Mouse (Mus musculus): ENCODE results near the gene Egln2. TPM values are rescaled to one million over a fixed set of nuclear protein-coding genes. Genes with fewer than 3 reads are reported as not detected.

Egln2 gene
- total and polyA plus RNA-seq, 2 experiments from 2014 or later: 42.8 to 71.5 TPM

- H3K36me3 ChIP-seq (replicated peaks; ENCODE audit: control insufficient read depth, insufficient read depth, low read length): peaks cover 38% of the 10 kb centered on the region
Measured at GRCm38 (mm10) chr7:27174496-27174895, 7.9 kb upstream of the Egln2 start.

DNA sequence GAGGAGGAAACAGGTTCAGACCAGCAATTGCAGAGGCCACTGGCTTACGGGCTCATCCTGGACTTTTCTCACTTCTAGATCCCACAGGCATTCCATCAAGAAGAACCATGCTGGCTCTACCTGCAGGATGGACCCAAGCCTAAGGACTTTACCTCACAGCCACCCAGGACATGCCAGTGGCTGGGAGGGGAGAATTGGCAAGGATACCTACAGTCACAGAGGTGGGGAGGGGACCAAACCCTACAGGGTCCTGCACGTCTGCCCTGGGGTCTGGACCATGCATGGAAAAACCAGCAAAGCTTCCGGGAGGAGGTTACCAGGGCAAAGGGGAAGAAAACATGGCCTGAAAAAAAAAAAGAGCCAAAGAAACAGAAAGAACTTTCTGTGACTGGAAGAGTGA, 4.4 kb upstream of the Egln2 start:
- Histone ChIP-seq H3K4me1 (ENCODE audit: control insufficient read depth, insufficient read depth) (no peaks in the 10 kb centered on the region), H3K4me3 (ENCODE audit: low read depth, low read length) (no peak overlapping the region), H3K27me3 (ENCODE audit: control insufficient read depth, insufficient read depth, low read length) (no peaks in the 10 kb centered on the region), H3K27ac (ENCODE audit: low read depth) (no peak overlapping the region), H3K36me3 (replicated peaks; ENCODE audit: control insufficient read depth, insufficient read depth, low read length) (peaks cover 38% of the 10 kb centered on the region), H3K9ac (replicated peaks; ENCODE audit: low read depth, low read length) (no peak overlapping the region), H3K9me3 (replicated peaks; ENCODE audit: control insufficient read depth, low read length) (no peaks in the 10 kb centered on the region), H3K4me2 (ENCODE audit: low read depth, low read length) (no peak overlapping the region)
- 89% methylated on average over 3 of the region's 3 CpGs for WGBS
- TF ChIP-seq CTCF (IDR thresholded peaks at IDR 0.05; ENCODE audit: low read depth) (no peak), EP300 (IDR thresholded peaks at IDR 0.05; ENCODE audit: low read depth) (no peak)
- ATAC-seq (ENCODE audit: insufficient read depth, low read depth) (no peak), DNase-seq (ENCODE audit: low spot score) (no peak)

More at GRCm38 (mm10) chr7:27174496-27174895, 7.9 kb upstream of the Egln2 start:
- peaks cover 10% of the 10 kb centered on the region for H3K4me1 ChIP-seq (ENCODE audit: control insufficient read depth, insufficient read depth)
- H3K9ac ChIP-seq (replicated peaks; ENCODE audit: low read depth, low read length): no peak overlapping the region
- WGBS: 92% methylated on average over 15 of the region's 15 CpGs
- H3K9me3 ChIP-seq (replicated peaks; ENCODE audit: control insufficient read depth, low read length): no peaks in the 10 kb centered on the region
- no peak for DNase-seq (ENCODE audit: low spot score)
- H3K4me3 ChIP-seq (ENCODE audit: low read depth, low read length): no peak overlapping the region
- no peak for TF ChIP-seq CTCF (IDR thresholded peaks at IDR 0.05; ENCODE audit: low read depth)
- no peak for TF ChIP-seq EP300 (IDR thresholded peaks at IDR 0.05; ENCODE audit: low read depth)
- H3K4me2 ChIP-seq (ENCODE audit: low read depth, low read length): no peak overlapping the region
- no peak overlapping the region for H3K27ac ChIP-seq (ENCODE audit: low read depth)
- no peak for ATAC-seq (ENCODE audit: insufficient read depth, low read depth)
- no peaks in the 10 kb centered on the region for H3K27me3 ChIP-seq (ENCODE audit: control insufficient read depth, insufficient read depth, low read length)

DNA sequence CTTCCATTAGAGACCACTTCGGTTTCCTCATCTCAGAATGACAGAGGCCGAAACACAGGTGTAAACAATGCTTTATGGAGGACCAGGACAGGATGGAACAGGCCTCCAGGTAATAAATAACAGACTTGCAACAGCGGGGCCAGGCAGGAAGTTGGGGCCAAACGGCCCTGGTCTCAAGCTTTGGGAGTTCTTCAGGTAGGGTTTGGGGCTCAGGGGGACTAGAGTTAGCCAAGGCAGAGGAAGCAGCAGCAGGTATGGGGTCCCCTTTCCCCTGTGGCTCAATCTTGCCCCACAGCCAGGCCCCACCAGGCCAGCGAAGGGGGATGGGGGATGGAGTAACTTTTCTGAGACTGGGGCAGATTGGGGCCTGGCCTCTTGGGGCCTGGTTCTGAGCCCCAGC, 1.8 kb upstream of the Egln2 start:
- no peak for DNase-seq (ENCODE audit: low spot score)
- Histone ChIP-seq H3K27ac (ENCODE audit: low read depth) (no peak overlapping the region), H3K4me2 (ENCODE audit: low read depth, low read length) (no peak overlapping the region), H3K9ac (replicated peaks; ENCODE audit: low read depth, low read length) (no peak overlapping the region), H3K4me1 (ENCODE audit: control insufficient read depth, insufficient read depth) (peaks cover 24% of the 10 kb centered on the region), H3K36me3 (replicated peaks; ENCODE audit: control insufficient read depth, insufficient read depth, low read length) (peaks cover 37% of the 10 kb centered on the region), H3K27me3 (ENCODE audit: control insufficient read depth, insufficient read depth, low read length) (no peaks in the 10 kb centered on the region), H3K9me3 (replicated peaks; ENCODE audit: control insufficient read depth, low read length) (no peaks in the 10 kb centered on the region), H3K4me3 (ENCODE audit: low read depth, low read length) (no peak overlapping the region)
- WGBS: 88% methylated on average over 5 of the region's 5 CpGs
- no peak for TF ChIP-seq CTCF (IDR thresholded peaks at IDR 0.05; ENCODE audit: low read depth)
- TF ChIP-seq EP300 (IDR thresholded peaks at IDR 0.05; ENCODE audit: low read depth): no peak
- ATAC-seq (ENCODE audit: insufficient read depth, low read depth): no peak

DNA sequence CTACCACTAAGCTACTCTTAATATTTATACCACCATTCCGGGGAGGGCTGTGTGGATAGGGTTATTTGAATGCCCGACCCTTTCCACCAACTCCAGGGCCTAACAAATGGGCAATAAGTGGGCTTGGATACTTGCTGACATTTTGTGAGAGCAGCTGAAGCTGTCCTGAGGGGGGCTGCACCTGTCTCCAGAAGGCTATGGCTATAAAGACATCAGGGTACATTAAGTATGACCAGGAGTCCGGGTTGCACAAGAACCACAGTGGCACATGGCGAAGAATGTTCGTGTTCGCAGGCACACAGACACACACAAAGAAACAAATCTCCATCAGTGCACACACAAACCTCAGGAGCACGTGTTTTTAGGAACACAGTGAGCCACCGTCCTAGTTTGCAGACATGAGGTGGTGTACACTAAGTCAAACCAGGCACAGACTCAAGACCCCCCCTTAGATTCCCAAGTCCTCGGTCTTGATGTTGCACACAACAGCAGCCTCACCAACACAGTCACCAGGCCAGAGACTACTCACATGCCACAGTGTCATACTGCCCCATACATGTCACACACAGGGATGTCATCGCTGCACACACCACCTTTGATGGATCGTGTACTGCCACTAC, 983 bp upstream of the Egln2 start:
- H3K27me3 ChIP-seq (ENCODE audit: control insufficient read depth, insufficient read depth, low read length): no peaks in the 10 kb centered on the region
- no peak for DNase-seq (ENCODE audit: low spot score)
- peak overlapping the region; percentile 95 for H3K27ac ChIP-seq (ENCODE audit: low read depth)
- no peak for TF ChIP-seq EP300 (IDR thresholded peaks at IDR 0.05; ENCODE audit: low read depth)
- no peak for TF ChIP-seq CTCF (IDR thresholded peaks at IDR 0.05; ENCODE audit: low read depth)
- peak overlapping the region; percentile 93 for H3K4me2 ChIP-seq (ENCODE audit: low read depth, low read length)
- H3K9ac ChIP-seq (replicated peaks; ENCODE audit: low read depth, low read length): peak overlapping the region; percentile 74
- no peak for ATAC-seq (ENCODE audit: insufficient read depth, low read depth)
- peaks cover 31% of the 10 kb centered on the region for H3K4me1 ChIP-seq (ENCODE audit: control insufficient read depth, insufficient read depth)
- H3K4me3 ChIP-seq (ENCODE audit: low read depth, low read length): peak overlapping the region; percentile 64
- H3K9me3 ChIP-seq (replicated peaks; ENCODE audit: control insufficient read depth, low read length): no peaks in the 10 kb centered on the region
- H3K36me3 ChIP-seq (replicated peaks; ENCODE audit: control insufficient read depth, insufficient read depth, low read length): peaks cover 29% of the 10 kb centered on the region
- 71% methylated on average over 11 of the region's 11 CpGs for WGBS

GRCm38 (mm10) chr7:27166229-27166613, 381 bp downstream of the Egln2 start:
- no peaks in the 10 kb centered on the region for H3K27me3 ChIP-seq (ENCODE audit: control insufficient read depth, insufficient read depth, low read length)
- peak overlapping the region; percentile 74 for H3K9ac ChIP-seq (replicated peaks; ENCODE audit: low read depth, low read length)
- WGBS: 0% methylated on average over 24 of the region's 43 CpGs
- DNase-seq (ENCODE audit: low spot score) (peak; percentile 81), ATAC-seq (ENCODE audit: insufficient read depth, low read depth) (peak; percentile 81)
- peak overlapping the region; percentile 93 for H3K4me2 ChIP-seq (ENCODE audit: low read depth, low read length)
- H3K4me3 ChIP-seq (ENCODE audit: low read depth, low read length): peak overlapping the region; percentile 64
- peaks cover 31% of the 10 kb centered on the region for H3K4me1 ChIP-seq (ENCODE audit: control insufficient read depth, insufficient read depth)
- H3K36me3 ChIP-seq (replicated peaks; ENCODE audit: control insufficient read depth, insufficient read depth, low read length): peaks cover 15% of the 10 kb centered on the region
- H3K9me3 ChIP-seq (replicated peaks; ENCODE audit: control insufficient read depth, low read length): no peaks in the 10 kb centered on the region
- H3K27ac ChIP-seq (ENCODE audit: low read depth): peak overlapping the region; percentile 95
- TF ChIP-seq EP300 (IDR thresholded peaks at IDR 0.05; ENCODE audit: low read depth): 0 out of 2 replicates have a peak, but pooled peaks have one; percentile 32
- TF ChIP-seq CTCF (IDR thresholded peaks at IDR 0.05; ENCODE audit: low read depth): no peak

DNA sequence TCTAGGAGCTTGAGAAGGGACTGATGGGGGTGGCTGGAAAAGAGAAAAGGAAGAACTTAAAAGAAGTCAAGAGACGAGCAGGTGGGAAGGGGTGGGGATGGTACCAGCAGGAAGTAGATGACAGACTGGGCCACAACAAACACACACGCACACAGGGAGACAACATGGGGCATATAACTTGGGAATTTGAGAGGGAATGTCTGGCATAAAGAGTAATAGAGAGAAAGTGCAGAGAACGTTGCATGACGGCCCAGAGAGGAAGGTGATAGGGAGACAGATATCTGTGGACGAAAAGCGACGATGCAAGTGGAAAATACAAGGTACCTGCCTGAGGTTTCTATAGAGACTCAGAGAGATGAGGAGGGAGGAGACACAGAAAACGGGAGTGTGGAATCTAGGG, 906 bp downstream of the Egln2 start:
- Histone ChIP-seq H3K4me1 (ENCODE audit: control insufficient read depth, insufficient read depth) (peaks cover 31% of the 10 kb centered on the region), H3K27me3 (ENCODE audit: control insufficient read depth, insufficient read depth, low read length) (no peaks in the 10 kb centered on the region), H3K36me3 (replicated peaks; ENCODE audit: control insufficient read depth, insufficient read depth, low read length) (peaks cover 10% of the 10 kb centered on the region), H3K4me3 (ENCODE audit: low read depth, low read length) (peak overlapping the region; percentile 64), H3K9me3 (replicated peaks; ENCODE audit: control insufficient read depth, low read length) (no peaks in the 10 kb centered on the region), H3K4me2 (ENCODE audit: low read depth, low read length) (peak overlapping the region; percentile 93), H3K9ac (replicated peaks; ENCODE audit: low read depth, low read length) (peak overlapping the region; percentile 74), H3K27ac (ENCODE audit: low read depth) (peak overlapping the region; percentile 95)
- no peak for TF ChIP-seq CTCF (IDR thresholded peaks at IDR 0.05; ENCODE audit: low read depth)
- TF ChIP-seq EP300 (IDR thresholded peaks at IDR 0.05; ENCODE audit: low read depth): no peak
- WGBS: 3% methylated on average over 8 of the region's 8 CpGs
- ATAC-seq (ENCODE audit: insufficient read depth, low read depth) (no peak), DNase-seq (ENCODE audit: low spot score) (no peak)
